Mouse (Mus musculus): ENCODE data around the gene Ppp6r2.

- TF ChIP-seq CTCF (IDR thresholded peaks at IDR 0.05; ENCODE audit: borderline replicate concordance, control insufficient read depth, extremely low read depth, insufficient read depth, low read length, poor library complexity) = no peak
- TF ChIP-seq POLR2A (IDR thresholded peaks at IDR 0.05; ENCODE audit: control insufficient read depth, extremely low read depth, insufficient read depth, low read length, poor library complexity) = no peak
Observed at GRCm38 (mm10) chr15:89165478-89165877, 45.9 kb upstream of the Ppp6r2 start.

Measured in thymus, adult 2 months (tissue).